Mouse (Mus musculus) urinary bladder, adult 18-20 months (tissue): ENCODE measurements at regions not wholly inside any gene's neighbourhood (a gene's known extent, or its start where the extent isn't known, plus 50 kb on each side); places are given as distances from the start of the nearest gene placed in this dataset.
"Not testable (repeated sequence)": the region's sequence is repeated elsewhere in the genome, so short reads cannot be mapped to it uniquely, and the experiment has no call there.

Experiments
- DNase-seq, 2 experiments: peaks; one replicate each; pipeline ENCODE4 v3.0.0; 2022; ENCODE audit warnings: low spot score in 2 of 2, mixed read lengths in 2 of 2

DNA sequence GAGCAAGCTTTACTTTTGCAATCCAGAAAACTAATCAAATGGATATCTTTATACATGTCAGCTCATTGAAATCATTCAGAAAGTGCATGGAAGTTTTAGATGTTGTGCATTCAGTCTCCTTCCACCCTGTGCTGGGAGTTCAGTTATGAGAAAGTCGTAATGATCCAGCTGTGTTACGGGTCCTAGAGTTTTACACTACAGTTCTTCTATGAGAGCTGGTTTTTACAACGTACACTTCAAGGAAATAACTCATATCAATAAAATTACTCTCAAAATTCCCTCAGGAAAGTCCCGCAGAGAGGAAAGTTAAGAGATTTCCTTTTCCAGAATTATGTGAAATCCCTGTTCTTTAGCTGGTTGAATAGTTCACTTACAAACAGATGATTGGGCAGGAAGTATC, 418.1 kb upstream of the Slc10a2 start:
- no peak for DNase-seq

DNA sequence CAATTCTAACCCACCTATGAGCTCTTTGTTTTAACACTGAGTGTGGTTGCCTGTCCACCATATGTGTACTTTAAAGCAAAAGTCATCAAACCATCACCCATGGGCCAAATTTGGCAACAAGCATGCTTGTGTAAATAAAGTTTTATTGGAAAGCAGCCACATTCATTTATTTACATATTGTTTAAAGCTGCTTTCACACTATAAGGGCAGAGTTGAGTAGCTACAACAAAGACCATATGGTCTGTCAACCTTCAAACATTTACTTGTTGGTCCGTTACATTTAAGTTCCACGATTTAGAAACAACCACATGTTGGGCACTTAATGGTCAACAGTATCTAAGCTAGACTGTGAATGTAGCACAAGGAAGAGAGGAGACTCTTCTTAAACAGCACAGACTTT, 390.7 kb upstream of the Slc10a2 start:
- DNase-seq: no peak

DNA sequence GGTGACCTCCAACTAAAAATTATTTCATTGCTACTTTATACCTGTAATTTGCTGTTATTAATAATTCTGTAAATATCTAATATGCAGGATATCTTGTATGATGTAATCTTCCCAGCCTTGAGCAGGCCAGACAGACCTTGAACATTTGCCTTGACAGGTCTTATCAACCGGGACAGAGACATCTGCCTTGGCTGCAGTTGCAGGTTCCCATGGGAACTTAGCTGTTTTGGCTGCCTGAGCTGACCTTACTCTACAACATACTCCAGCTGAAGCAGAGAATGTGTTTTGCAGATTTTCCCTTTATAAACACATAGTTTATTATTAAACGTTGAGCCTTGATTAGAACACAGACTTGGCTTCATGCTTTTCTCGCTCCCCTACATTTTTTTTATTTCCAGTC, 385.3 kb upstream of the Slc10a2 start:
- DNase-seq: no peak

DNA sequence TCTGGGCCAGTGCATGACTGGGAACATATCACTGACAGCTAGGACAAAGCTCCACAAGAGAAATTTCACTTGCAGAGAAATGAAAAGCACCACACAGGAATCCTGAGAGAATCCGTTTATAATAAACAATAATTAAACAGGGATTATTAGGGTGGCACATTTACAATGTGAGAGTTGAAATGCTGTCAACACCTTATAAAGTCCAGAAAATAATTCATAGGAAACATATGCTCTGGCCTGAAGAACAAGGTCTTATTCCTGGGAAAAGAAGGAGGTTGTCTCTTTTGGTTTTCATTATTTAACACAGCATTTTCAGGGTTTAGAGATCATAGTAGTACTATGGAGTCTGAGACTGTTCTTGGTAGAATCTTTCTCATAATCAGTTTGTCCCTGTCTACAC, 377.8 kb upstream of the Slc10a2 start:
- no peak for DNase-seq

DNA sequence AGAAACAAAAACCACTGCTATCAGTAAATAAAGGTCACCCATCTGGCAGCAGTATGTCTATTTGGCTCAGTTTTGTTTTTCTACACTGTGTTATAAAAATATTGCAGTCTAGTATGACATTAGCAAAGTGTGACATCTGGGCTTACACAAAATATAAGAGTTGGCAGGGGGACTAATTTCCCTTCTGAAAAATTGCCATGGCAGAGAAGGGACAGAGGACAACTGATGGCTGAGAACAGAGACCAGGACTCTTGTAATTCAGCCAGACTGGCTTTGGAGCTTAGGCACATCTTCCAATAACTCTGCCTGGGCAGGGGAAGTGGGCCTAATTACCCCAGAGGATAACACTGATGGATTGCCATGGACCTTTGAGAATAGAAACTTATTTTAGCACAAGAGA, 367.8 kb upstream of the Slc10a2 start:
- DNase-seq: no peak

DNA sequence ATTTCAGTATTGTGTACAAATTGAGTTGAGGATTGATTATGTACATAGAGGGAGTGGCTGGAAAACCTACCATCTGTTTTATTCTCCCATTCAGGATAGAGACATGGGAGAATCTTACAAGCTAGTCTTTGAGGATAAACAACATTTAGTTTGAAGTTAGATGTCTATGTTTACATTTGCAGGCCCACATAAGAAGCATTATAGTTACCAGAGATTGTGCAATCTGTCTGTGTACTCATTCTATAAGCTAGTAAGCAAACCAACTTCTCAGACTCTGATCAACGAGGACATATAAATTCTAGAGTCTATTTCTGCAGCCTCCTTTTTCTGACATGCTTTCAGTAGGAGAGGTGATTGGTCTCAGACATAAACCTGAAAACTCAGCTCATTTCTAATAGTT, 367.4 kb upstream of the Slc10a2 start:
- no peak for DNase-seq

DNA sequence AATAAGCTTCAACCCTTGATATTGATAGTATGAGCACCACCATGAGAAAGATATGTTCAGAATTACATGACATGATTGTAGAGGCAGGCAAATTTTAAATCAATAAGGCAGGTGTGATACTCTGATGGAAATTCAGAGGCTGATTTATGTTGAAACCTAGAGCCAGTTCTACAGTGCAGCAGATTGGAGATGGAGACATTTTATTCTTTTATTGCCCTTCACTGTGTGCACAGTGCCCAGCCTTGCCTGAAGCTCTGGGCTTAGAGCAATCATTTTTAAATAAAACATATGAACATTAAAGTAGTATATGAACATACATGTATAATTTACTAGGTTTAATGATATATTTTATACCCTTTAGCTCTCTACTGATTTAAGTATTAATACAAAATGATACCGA, 352.5 kb upstream of the Slc10a2 start:
- DNase-seq: no peak

DNA sequence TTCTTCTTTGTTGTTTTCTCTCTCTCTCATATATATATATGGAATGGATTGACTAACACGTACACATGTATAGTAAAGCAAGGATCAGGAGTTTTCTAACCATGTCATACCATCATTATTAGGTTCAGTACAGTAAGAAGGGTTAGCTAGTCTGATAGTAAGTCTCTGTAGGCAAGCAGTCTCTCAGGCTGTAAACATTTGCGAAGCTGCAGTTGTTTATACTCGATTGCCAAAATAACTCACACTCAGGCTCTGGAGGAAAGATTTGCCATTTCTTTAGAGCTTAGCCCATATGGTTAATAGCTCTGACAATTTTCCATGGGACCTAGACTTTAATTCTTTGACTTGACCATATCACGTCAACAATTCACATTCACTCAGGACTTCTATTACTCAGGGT, 348.3 kb upstream of the Slc10a2 start:
- no peak for DNase-seq

DNA sequence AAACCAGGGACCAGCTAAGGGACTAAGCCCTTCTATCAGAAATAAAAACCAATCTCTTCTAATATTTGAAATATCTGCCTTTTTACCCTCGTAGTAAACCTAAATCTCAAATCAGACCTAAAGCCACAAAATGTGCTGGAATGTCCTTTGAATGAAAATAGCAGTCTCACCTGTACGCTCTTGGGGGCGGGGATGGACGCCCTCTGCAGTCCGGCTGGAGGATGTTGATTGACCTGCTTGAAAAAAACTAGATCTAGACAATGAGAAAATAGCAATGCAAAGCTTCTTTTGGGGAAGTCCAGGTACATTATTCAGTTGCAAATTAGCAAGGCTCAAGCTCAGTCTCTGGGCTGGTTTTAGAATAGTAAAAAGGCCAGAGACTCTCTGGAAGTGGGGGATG, 337.1 kb upstream of the Slc10a2 start:
- not testable (repeated sequence) for DNase-seq

DNA sequence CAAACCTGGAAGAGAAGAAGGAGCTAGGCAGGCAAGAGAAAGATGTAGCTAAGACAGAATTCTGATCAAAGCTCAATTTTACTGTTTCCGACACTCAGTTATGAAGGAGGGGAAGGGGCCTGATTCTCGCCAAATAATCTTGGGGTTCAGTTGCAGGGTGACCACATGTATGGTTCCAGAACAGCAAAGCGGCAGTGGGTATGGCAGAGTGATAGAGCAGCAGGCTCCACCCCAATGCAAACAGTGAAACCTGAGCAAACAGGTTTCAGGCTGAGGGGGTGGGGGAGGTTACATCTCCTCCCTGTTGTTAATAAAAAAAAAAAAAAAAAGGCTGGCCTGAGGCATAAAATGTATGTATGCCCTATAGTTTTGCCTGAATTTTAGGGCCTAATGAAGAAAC, 335.3 kb upstream of the Slc10a2 start:
- peak in 1 of 2 experiments; percentile 0 for DNase-seq

DNA sequence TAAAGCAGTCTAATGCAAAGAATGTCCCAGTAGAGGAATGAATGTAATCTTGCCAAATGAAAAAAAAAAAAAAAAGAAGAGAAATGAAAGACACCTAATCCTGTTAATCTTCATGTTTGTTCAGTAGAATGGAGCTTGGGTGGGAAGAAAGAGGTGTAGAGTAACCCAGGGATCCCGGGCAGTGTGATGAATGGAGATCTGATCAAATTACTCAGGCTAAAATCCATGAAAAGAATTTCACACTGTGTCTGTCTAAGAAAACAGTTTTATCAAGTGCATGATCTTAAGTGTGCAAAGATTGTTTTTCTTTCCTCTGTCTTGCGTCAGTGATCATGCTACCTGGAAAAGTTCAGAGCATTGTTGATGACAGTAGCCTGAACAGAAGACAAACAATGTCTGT, 333.9 kb upstream of the Slc10a2 start:
- no peak for DNase-seq

DNA sequence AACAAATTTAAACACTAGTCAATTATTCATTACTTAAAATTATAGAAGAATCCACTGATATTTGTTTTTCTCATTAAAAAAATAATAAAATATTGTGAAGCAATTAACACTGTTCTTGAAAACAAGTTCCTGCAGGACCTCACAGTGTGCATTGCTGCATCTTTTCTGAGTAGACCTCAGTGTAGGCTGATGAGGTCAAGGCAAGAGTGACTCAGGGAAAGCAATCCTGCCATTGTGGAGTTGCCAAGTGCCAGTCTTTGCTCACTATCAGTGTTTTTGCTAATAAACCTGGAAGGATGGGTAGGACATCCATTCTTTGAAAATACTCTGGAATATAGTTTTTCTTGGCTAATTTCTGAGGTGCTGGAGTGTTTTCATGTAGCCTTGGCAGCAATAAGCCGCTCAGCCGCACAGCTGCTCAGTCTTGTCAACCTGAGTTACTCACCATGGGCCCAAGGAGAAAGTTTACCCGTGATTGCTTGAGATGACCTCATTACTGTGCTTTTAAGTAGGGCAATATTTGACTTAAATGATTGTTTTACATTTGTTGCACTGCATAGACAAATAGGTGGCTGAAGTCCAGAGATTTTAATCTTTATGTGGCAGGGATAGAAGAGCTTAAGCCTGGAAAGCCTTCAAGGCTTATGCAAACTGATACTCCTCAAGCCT, 323.3 kb upstream of the Slc10a2 start:
- peak; percentile 0 to 18 for DNase-seq

DNA sequence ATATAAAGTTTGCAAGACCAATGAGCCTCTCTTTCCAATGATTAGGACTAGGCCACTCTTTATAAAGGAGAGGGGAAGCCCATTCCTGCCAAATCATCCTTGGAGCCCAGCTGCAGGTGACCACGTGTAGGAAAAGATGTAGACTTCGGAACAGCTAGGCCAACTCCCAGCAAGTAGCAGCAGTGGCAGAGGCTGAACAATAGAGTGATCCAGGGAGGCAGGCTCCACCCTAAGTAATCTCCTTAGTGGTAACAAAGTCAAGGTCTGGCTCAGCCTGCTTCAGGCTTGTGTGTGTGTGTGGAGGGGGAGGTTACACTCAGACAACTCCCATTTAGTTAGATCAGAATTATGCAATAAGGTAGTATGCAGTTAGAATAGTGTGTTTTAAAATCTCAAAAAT, 311.7 kb upstream of the Slc10a2 start:
- DNase-seq: not testable (repeated sequence)

DNA sequence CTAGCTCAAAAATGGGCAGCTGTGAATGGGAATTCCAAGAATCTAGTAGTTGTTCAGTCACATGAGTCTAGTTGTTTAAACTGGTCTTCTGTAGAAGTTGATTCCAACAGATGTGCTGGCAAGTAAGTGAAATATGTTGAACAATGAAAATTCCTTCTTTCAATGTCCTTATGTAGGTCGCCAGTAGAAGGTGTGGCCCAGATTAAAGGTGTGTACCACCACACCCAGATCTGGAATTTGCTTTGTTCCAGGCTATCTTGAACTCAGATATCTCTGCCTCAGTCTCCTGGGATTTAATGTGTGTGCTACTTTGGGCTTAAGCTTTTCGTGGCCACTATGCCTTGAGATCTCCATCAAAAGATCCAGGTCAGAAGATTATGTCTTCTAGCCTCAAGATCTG, 279.7 kb upstream of the Slc10a2 start:
- DNase-seq: no peak

DNA sequence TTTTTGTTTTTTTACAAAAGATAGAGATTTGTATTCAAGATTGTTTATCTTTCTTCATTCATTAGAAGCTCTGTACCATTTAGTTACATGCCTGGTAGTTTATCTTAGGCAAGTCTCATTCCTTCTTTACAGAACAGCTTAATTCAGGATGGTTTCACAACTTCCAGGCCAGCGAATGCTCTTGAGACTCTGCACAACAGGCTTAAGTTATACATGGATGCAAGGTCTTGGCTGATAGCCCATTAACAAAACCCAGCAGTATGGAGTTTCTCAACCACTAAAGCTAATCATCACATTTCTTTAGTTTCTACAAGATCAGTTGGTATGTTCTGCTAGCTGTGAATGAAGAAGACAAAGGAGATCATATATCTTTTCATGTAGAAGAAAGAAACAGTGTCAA, 272.9 kb upstream of the Slc10a2 start:
- no peak for DNase-seq

DNA sequence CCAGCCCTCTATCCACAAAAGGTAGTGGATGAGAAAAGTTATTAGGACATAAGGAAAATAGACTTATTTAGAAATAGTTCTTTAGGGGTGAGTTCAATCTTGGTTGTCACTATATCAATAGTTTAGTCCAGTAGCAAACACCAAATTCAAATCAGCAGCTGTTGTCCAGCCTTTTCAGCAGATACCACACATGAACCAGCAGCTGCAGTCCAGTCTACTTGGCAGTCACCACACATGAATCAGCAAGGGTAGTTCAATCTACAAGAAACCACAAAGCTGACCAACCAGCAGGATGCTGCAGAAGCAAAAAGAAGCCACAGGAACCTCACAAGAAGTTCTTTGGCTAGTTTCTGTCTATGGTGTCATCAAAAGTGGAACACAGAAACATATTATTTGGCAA, 234.8 kb upstream of the Slc10a2 start:
- DNase-seq: no peak

DNA sequence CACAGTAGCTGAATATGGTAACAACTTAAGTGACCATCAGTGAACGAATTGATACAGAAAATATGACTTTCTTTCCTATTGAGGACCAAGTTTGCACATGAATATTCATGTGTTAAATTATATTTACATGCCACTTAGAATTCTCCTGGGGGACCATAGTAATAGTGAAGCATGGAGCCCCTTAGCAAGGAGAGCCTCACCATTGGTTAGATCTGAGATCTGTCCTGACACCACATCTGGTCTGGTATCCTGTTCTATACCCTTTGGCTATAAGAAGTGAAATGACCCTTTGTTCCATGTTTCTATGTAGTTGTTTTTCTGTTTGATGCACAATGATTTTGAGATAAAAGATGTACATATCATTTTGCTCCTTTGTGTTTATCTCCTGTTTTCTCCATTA, 209.4 kb upstream of the Slc10a2 start:
- no peak for DNase-seq

DNA sequence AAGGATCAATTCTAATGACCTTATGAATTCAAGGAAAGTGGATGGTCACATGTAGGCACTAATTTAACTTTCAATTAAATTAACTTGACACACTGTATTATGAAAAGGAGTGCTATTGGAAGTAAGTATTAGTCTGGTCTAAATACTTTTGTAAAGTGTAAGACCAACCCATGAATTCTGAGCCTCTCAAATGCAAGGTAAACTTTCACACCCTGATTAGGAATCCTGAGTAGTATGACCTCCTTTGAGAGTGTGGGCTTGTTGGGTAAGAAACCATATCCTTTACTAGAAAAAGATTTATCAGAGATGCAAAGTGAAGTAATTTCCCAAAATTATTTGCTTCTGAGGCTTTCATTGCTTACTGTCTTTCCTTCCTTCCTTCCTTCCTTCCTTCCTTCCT, 194.8 kb upstream of the Slc10a2 start:
- no peak for DNase-seq

DNA sequence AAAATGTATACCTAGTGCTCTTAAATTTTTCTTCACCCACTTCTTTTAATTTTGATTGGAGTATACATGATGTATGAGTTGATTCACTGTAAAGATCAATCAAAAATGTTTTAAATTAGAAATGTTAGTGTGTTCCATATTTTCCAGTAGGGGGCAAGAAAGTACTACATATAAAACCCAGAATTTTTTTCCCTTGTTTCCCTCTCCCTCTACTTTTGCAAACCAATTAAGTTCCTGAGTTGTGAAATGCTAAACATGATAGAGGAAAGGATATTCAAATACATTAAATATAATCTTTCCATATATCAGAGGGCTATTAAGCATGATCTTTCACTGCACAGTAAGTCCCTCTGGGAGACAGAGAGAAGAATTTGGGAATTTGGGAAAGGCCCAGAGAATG, 192.0 kb upstream of the Slc10a2 start:
- DNase-seq: no peak

DNA sequence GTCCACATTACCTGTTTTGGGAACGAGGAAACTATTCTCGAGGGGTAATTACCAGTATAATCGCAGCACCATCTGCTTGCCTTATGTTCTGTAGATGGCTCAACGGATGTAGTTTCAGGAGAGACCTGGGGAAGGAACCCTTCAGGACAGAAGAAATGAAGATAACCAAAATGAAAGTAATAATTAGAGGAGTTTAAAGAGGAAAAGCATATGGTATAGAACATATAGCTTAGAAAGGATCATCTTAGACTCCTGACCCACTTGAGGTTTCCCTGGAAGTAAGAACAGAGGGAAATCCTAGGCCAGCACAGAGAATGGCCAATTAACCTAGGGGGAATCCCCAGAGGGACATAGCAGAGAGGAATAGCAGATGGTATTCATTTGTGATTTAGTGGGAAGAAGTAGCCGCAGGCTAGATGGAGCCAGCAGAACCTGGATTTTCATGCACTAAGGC, 180.6 kb upstream of the Slc10a2 start:
- no peak for DNase-seq

DNA sequence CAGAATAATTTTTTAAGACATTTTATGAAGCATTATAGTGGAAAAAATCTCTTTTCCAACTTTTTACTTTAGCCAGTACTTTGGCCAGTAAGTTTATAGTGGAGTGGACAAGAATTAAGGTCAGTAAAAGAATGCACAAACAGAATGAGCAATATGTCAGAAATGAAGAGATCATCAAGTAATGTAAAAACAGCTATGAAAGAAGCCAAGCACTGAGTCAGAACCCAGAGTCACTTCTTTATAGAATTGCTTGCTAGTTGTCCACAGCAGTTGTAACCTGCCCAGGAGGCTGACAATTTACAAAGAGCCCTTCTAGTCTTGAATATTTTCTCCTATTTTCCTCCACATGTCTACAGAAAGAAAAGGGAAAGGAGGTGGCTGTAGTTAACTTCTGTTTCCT, 178.6 kb upstream of the Slc10a2 start:
- no peak for DNase-seq

DNA sequence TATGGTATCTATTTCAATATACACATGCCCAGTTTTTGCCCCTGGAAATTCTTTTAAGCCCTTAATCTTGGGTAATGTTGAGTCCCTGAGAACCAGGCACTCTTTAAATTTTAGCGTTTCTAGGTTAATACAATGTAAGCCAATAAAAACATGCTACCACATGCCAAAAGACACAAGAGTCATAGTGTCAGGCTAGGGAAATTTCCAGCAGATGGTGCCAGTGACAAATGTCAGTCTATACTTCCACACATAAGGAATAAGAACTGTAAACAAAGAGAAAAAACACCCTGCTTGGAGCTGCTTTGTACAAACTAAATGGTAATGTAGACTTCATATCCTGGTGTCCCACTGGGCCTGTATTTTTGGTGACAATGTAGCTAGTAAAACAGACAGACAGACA, 157.2 kb upstream of the Slc10a2 start:
- no peak for DNase-seq

DNA sequence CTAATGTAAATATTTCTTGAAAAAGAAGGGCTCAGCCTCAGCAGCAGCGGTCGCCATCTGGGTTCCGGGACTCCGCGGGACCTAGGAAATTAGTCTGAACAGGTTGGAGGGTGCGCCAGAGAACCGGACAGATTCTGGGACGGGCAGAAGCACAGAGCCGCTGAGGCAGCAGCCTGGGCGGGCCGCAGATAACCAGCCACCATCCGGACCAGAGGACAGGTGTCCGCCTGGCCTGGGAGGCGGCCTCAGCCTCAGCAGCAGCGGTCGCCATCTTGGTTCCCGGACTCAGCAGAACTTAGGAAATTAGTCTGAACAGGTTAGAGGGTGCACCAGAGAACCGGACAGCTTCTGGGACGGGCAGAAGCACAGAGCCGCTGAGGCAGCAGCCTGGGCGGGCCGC, 136.7 kb upstream of the Slc10a2 start:
- DNase-seq: peak; percentile 1 to 30
